Comparison of ENCODE assay signal across 8 mouse cellular contexts in the genomic region with DNA sequence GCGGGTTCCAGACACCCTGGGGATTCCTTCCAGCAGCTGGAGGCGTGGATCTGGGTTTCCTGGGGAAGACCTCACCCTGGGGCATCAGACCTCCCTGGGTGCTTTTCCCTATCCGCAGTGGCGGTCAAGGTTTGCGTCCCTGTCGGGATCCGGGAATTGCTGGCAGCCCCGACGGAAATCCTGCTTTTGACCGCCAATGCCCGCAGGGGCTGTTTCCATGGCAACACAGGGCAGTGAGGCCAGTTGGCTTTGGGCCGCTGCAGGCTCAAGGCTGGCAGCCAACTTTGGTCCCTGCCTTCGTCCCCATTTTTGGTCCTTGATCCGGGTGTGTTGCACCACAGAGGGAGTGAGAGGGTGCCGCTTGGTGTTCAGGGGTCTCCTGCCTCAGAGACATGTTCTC. TPM values are rescaled to one million over a fixed set of nuclear protein-coding genes. Genes with fewer than 3 reads are reported as not detected.
DNase-seq lines count a peak whose midpoint lies in the region; ATAC-seq and TF ChIP-seq lines count a peak whose summit lies in the region.

No protein-coding gene starts in this region.

- no peak for ATAC-seq in megakaryocyte, adult 5-6 weeks (ENCODE audit: poor library complexity, severe bottlenecking)
- ATAC-seq in hindbrain, postnatal 0 days = peak; percentile 69

- DNase-seq in cerebellum, postnatal 36 days = peak; percentile 71 to 73
- peak; percentile 21 to 36 for DNase-seq in gastrocnemius, adult 8-10 months (ENCODE audit: low spot score in 2 of 2)
- peak; percentile 90 for DNase-seq in hindbrain, postnatal 0 days (ENCODE audit: low spot score)
- peak; percentile 45 to 56 for DNase-seq in left cerebral cortex, adult 2 months (ENCODE audit: extremely low spot score in 1 of 2, low spot score in 2 of 2)
- DNase-seq in lung, postnatal 25 days (ENCODE audit: low spot score) = peak; percentile 80
- DNase-seq in right cerebral cortex, postnatal 36 days (ENCODE audit: low spot score in 2 of 2) = peak; percentile 29 to 31

- H3K4me2 ChIP-seq in hindbrain, postnatal 0 days (ENCODE audit: low read depth, low read length) = peak overlapping the region; percentile 47

- peak; percentile 18; the same call in 1 of the 2 replicates for TF ChIP-seq CTCF in hindbrain, postnatal 0 days (IDR thresholded peaks at IDR 0.05; ENCODE audit: low read depth)
- no peak for TF ChIP-seq CTCF in left cerebral cortex, adult 2 months (IDR thresholded peaks at IDR 0.05)

- 2% methylated on average over 15 of the region's 15 CpGs for WGBS in hindbrain, postnatal 0 days

- H3K9me3 ChIP-seq in megakaryocyte, embryonic 14.5 days = peaks cover 4% of the 10 kb centered on the region; the same call in 1 of the 2 replicates
- H3K9me3 ChIP-seq in hindbrain, postnatal 0 days (ENCODE audit: low read length) = no peaks in the 10 kb centered on the region

- peaks cover 35% of the 10 kb centered on the region for H3K27me3 ChIP-seq in megakaryocyte, embryonic 14.5 days (replicated peaks)
- no peaks in the 10 kb centered on the region for H3K27me3 ChIP-seq in hindbrain, postnatal 0 days (ENCODE audit: insufficient read depth, low read length)

- peak overlapping the region; percentile 41 for H3K27ac ChIP-seq in hindbrain, postnatal 0 days
- H3K27ac ChIP-seq in left cerebral cortex, adult 2 months = no peak overlapping the region

- peaks cover 2% of the 10 kb centered on the region for H3K36me3 ChIP-seq in megakaryocyte, embryonic 14.5 days (replicated peaks; ENCODE audit: low read length)
- no peaks in the 10 kb centered on the region for H3K36me3 ChIP-seq in hindbrain, postnatal 0 days (ENCODE audit: insufficient read depth, low read length)

- H3K4me3 ChIP-seq in megakaryocyte, embryonic 14.5 days (replicated peaks) = peak overlapping the region; percentile 87
- no peak overlapping the region for H3K4me3 ChIP-seq in hindbrain, postnatal 0 days (ENCODE audit: low read length)
- no peak overlapping the region for H3K4me3 ChIP-seq in left cerebral cortex, adult 2 months

- no peak overlapping the region for H3K9ac ChIP-seq in hindbrain, postnatal 0 days (replicated peaks; ENCODE audit: low read length)

- peaks cover 86% of the 10 kb centered on the region for H3K4me1 ChIP-seq in megakaryocyte, embryonic 14.5 days
- peaks cover 19% of the 10 kb centered on the region for H3K4me1 ChIP-seq in hindbrain, postnatal 0 days (ENCODE audit: insufficient read depth, low read length)

- intact Hi-C loops in left cerebral cortex, adult 2 months (cut with DNase I) = no loop called here

RNA-seq across cellular contexts. Expression of a gene that starts 1.0 kb away (rescaled TPM):
- 4.8 TPM in 1 of 2 replicates, not detected in the other for polyA plus RNA-seq in megakaryocyte, embryonic 14.5 days (2012; ENCODE audit: insufficient read depth, low replicate concordance)
- 108 and 116 TPM in 2 replicates for total RNA-seq in megakaryocyte, adult 5-6 weeks (2015)
- 111 and 112 TPM in 2 replicates for total RNA-seq in megakaryocyte, adult 5-6 weeks (2017)
- total RNA-seq in gastrocnemius, adult 8-10 months (2022) = not detected
- 0.07 and 0.73 TPM in 2 replicates for total RNA-seq in hindbrain, postnatal 0 days (2014; rRNA removed)
- polyA plus RNA-seq in hindbrain, postnatal 0 days (2015; fragmentation: Nextera tagmentation; extraction: Ambion mirVana) = 0.19 and 0.39 TPM in 2 replicates
- total RNA-seq in left cerebral cortex, adult 2 months (2021) = under 1 TPM; 0.23 TPM

RNA-seq across cellular contexts. Expression of a gene that starts 36.2 kb away (rescaled TPM):
- polyA plus RNA-seq in megakaryocyte, embryonic 14.5 days (2012; ENCODE audit: insufficient read depth, low replicate concordance) = 42.4 and 114 TPM in 2 replicates
- 3.0 and 4.4 TPM in 2 replicates for total RNA-seq in megakaryocyte, adult 5-6 weeks (2015)
- 0.77 and 3.6 TPM in 2 replicates for total RNA-seq in megakaryocyte, adult 5-6 weeks (2017)
- 10 to 100 TPM; 26.3 to 32.9 (median 28.9) TPM for total RNA-seq in gastrocnemius, adult 8-10 months (2022)
- total RNA-seq in hindbrain, postnatal 0 days (2014; rRNA removed) = 88.2 and 106 TPM in 2 replicates
- polyA plus RNA-seq in hindbrain, postnatal 0 days (2015; fragmentation: Nextera tagmentation; extraction: Ambion mirVana) = 9.7 and 10.8 TPM in 2 replicates
- 100 to 1,000 TPM; 108 to 132 TPM for total RNA-seq in left cerebral cortex, adult 2 months (2021)

RNA-seq across cellular contexts. Expression of a gene that starts 52.5 kb away (rescaled TPM):
- 9.4 and 13.8 TPM in 2 replicates for polyA plus RNA-seq in megakaryocyte, embryonic 14.5 days (2012; ENCODE audit: insufficient read depth, low replicate concordance)
- 21.2 and 21.5 TPM in 2 replicates for total RNA-seq in megakaryocyte, adult 5-6 weeks (2015)
- total RNA-seq in megakaryocyte, adult 5-6 weeks (2017) = 43.2 and 66.3 TPM in 2 replicates
- total RNA-seq in gastrocnemius, adult 8-10 months (2022) = 10 to 100 TPM; 31.5 to 35.9 (median 33.8) TPM
- total RNA-seq in hindbrain, postnatal 0 days (2014; rRNA removed) = 17.3 and 18.4 TPM in 2 replicates
- 28.3 and 34.5 TPM in 2 replicates for polyA plus RNA-seq in hindbrain, postnatal 0 days (2015; fragmentation: Nextera tagmentation; extraction: Ambion mirVana)
- total RNA-seq in left cerebral cortex, adult 2 months (2021) = 10 to 100 TPM; 47.6 to 49.9 TPM

Comparison
In these comparisons a context has a peak if more than half of its experiments do, and no peak if none do; other contexts are left out.
1. DNase-seq: peak in every context shown above with its lines; median percentile 90 in hindbrain, postnatal 0 days; 80 in lung, postnatal 25 days; 72 in cerebellum, postnatal 36 days; 50 in left cerebral cortex, adult 2 months; 30 in right cerebral cortex, postnatal 36 days; 28 in gastrocnemius, adult 8-10 months.
2. RNA of a gene that starts 1.0 kb away (total RNA-seq): 108 to 116 TPM in megakaryocyte, adult 5-6 weeks; 0.07 to 0.73 TPM in hindbrain, postnatal 0 days, 0.23 TPM in left cerebral cortex, adult 2 months and not detected in gastrocnemius, adult 8-10 months; every median in the first group is over 10 times any median in the second.
3. RNA of a gene that starts 36.2 kb away (total RNA-seq): 108 to 132 TPM in left cerebral cortex, adult 2 months, 88.2 to 106 TPM in hindbrain, postnatal 0 days and 26.3 to 32.9 TPM in gastrocnemius, adult 8-10 months; 0.77 to 4.4 TPM in megakaryocyte, adult 5-6 weeks; every median in the first group is over 4 times any median in the second.